Mouse (Mus musculus) midbrain, postnatal 0 days (tissue): ENCODE measurements at regions not wholly inside any gene's neighbourhood (a gene's known extent, or its start where the extent isn't known, plus 50 kb on each side); places are given as distances from the start of the nearest gene placed in this dataset.

Experiments
- ATAC-seq: fragments of 200-750 bp; cut with Nextera tagmentation; 2 replicates; pipeline ENCODE4 v1.8.0; 2017; ENCODE audit warnings: moderate number of reproducible peaks, mild to moderate bottlenecking, moderate TSS enrichment, moderate library complexity; ENCODE audit not compliant: low FRiP score
- DNase-seq: peaks from one replicate; pipeline ENCODE4 v3.0.0-alpha.2; 2015; ENCODE audit warnings: low spot score
- H3K27ac ChIP-seq: fragments of 300-500 bp; sonication (generic); 2 replicates; pipeline ENCODE4 v1.5.1; 2014; ENCODE audit warnings: low read depth, mild to moderate bottlenecking, low read length, mixed read lengths
- H3K27me3 ChIP-seq: fragments of 300-500 bp; sonication (generic); 2 replicates; pipeline ENCODE4 v1.6.1; 2014; ENCODE audit warnings: low read length, control low read depth, mixed read lengths; ENCODE audit not compliant: insufficient read depth
- H3K36me3 ChIP-seq: fragments of 300-500 bp; sonication (generic); 2 replicates; pipeline ENCODE4 v1.6.1; 2014; ENCODE audit warnings: low read length, control low read depth, mixed read lengths; ENCODE audit not compliant: insufficient read depth
- H3K4me1 ChIP-seq: fragments of 300-500 bp; sonication (generic); 2 replicates; pipeline ENCODE4 v1.6.1; 2014; ENCODE audit warnings: mild to moderate bottlenecking, control low read depth, antibody characterized with exemption, low read length, mixed read lengths; ENCODE audit not compliant: insufficient read depth
- H3K4me2 ChIP-seq: fragments of 300-500 bp; sonication (generic); 2 replicates; pipeline ENCODE4 v1.6.1; 2014; ENCODE audit warnings: low read depth, mild to moderate bottlenecking, low read length, mixed read lengths; ENCODE audit not compliant: poor library complexity, severe bottlenecking
- H3K4me3 ChIP-seq: fragments of 300-500 bp; sonication (generic); 2 replicates; pipeline ENCODE4 v1.5.1; 2014; ENCODE audit warnings: low read depth, mild to moderate bottlenecking, low read length, moderate library complexity
- H3K9ac ChIP-seq: fragments of 300-500 bp; sonication (generic); replicated peaks from 2 replicates; pipeline ENCODE4 v1.6.1; 2014; ENCODE audit warnings: mild to moderate bottlenecking, low read length, moderate library complexity, mixed read lengths; ENCODE audit not compliant: poor library complexity, severe bottlenecking
- H3K9me3 ChIP-seq: fragments of 300-500 bp; sonication (generic); 2 replicates; pipeline ENCODE4 v1.6.1; 2016; ENCODE audit warnings: low read length, control low read depth
- CTCF ChIP-seq: IDR thresholded peaks from 2 replicates; pipeline ENCODE4 v1.5.1; 2016; ENCODE audit warnings: antibody characterized with exemption, mild to moderate bottlenecking

- H3K4me1 ChIP-seq: no peaks in the 10 kb centered on the region
- no peaks in the 10 kb centered on the region for H3K36me3 ChIP-seq
- no peak overlapping the region for H3K27ac ChIP-seq
- ATAC-seq (no peak), DNase-seq (no peak)
- no peak overlapping the region for H3K4me2 ChIP-seq
- no peaks in the 10 kb centered on the region for H3K9me3 ChIP-seq
- H3K9ac ChIP-seq: no peak overlapping the region
- no peak overlapping the region for H3K4me3 ChIP-seq
- no peak for TF ChIP-seq CTCF
- H3K27me3 ChIP-seq: no peaks in the 10 kb centered on the region
Measured at GRCm38 (mm10) chr12:68425006-68425405, 734.0 kb downstream of the Rps29 start.
